ENCODE assay signal across 30 mouse cellular contexts in genomic region chr10:21204496-21205085, GRCm38 (mm10). TPM values are rescaled to one million over a fixed set of nuclear protein-coding genes. Genes with fewer than 3 reads are reported as not detected.
DNase-seq lines count a peak whose midpoint lies in the region; ATAC-seq and TF ChIP-seq lines count a peak whose summit lies in the region.
"Had no signal": no experiment of that assay in that cellular context is flagged by ENCODE, and none has a peak within 500 bp of the region (broad histone marks: within the 10 kb centered on the region; RNA-seq: fewer than 3 reads in every experiment).

No protein-coding gene starts in this region.

- peak; percentile 65 for ATAC-seq in monocyte, adult 5-6 weeks (replicated peaks; ENCODE audit: insufficient number of reproducible peaks, low FRiP score, low TSS enrichment, poor library complexity, severe bottlenecking)
- ATAC-seq: forebrain, embryonic 14.5 days; liver, postnatal 0 days had no signal

- DNase-seq in adrenal gland, adult 2 months: peak; percentile 53
- DNase-seq in adrenal gland, postnatal 14 days: no peak
- peak; percentile 43 for DNase-seq in CD4-positive, CD25-positive, alpha-beta regulatory T cell, adult 2 months (ENCODE audit: low read depth, low spot score)
- DNase-seq in induced T-regulatory cell, adult 2 months (ENCODE audit: low read depth): peak; percentile 54
- no peak for DNase-seq in frontal cortex, adult 2 months (ENCODE audit: extremely low spot score in 1 of 2, low spot score in 1 of 2)
- DNase-seq in gastrocnemius, adult 2 months: no peak
- DNase-seq in lung, postnatal 10 days: no peak
- DNase-seq: adrenal gland, postnatal 10 days; cerebellum, adult 9-10 months; cerebellum, postnatal 36 days; embryo, embryonic 11 days; gastrocnemius, postnatal 36 days; heart, adult 2 months; heart, postnatal 10 days; kidney, adult 18-20 months; kidney, postnatal 25 days; liver, postnatal 0 days; right cerebral cortex, postnatal 25 days; spleen, adult 18-20 months had no signal

- no peak overlapping the region for H3K27ac ChIP-seq in gastrocnemius, adult 2 months
- H3K27ac ChIP-seq: embryonic facial prominence, embryonic 12.5 days; heart, adult 2 months; heart, embryonic 13.5 days; hindbrain, embryonic 14.5 days; kidney, embryonic 15.5 days; left cerebral cortex, adult 2 months; limb, embryonic 13.5 days; macrophage; midbrain, embryonic 12.5 days; neural tube, embryonic 15.5 days had no signal

- TF ChIP-seq CTCF in gastrocnemius, adult 2 months (IDR thresholded peaks at IDR 0.05): no peak

- intact Hi-C loops in gastrocnemius, adult 2 months (cut with DNase I): no loop called here

- no peak overlapping the region for H3K4me3 ChIP-seq in gastrocnemius, adult 2 months
- H3K4me3 ChIP-seq: embryonic facial prominence, embryonic 12.5 days; heart, adult 2 months; heart, embryonic 13.5 days; kidney, embryonic 15.5 days; left cerebral cortex, adult 2 months; limb, embryonic 13.5 days; midbrain, embryonic 12.5 days; neural tube, embryonic 15.5 days had no signal

RNA-seq across cellular contexts. Expression of gene Myb, which starts 43.8 kb away (rescaled TPM):
- total RNA-seq in adrenal gland, adult 2 months (2021): under 1 TPM; 0.10 to 0.29 TPM
- 0.03 and 0.09 TPM in 2 replicates for polyA plus RNA-seq in adrenal gland, adult 2 months (2012; rRNA removed)
- total RNA-seq in adrenal gland, postnatal 14 days (2021): 2.2 and 2.5 TPM in 2 replicates
- 9.9 to 15.6 TPM (median 14.3 TPM) in 3 replicates for total RNA-seq in monocyte, adult 5-6 weeks (2017)
- polyA plus RNA-seq in frontal cortex, adult 2 months (2012; rRNA removed): 0.24 and 0.48 TPM in 2 replicates
- total RNA-seq in gastrocnemius, adult 2 months (2021): not detected
- total RNA-seq: heart, adult 2 months had no signal

Comparison
In these comparisons a context has a peak if more than half of its experiments do, and no peak if none do; other contexts are left out.
1. DNase-seq: peak in adrenal gland, adult 2 months (single experiment), CD4-positive, CD25-positive, alpha-beta regulatory T cell, adult 2 months (single experiment) and induced T-regulatory cell, adult 2 months (single experiment); none in adrenal gland, postnatal 14 days (single experiment), frontal cortex, adult 2 months (0 of 2), gastrocnemius, adult 2 months (single experiment) and lung, postnatal 10 days (single experiment).